In the genomic region with DNA sequence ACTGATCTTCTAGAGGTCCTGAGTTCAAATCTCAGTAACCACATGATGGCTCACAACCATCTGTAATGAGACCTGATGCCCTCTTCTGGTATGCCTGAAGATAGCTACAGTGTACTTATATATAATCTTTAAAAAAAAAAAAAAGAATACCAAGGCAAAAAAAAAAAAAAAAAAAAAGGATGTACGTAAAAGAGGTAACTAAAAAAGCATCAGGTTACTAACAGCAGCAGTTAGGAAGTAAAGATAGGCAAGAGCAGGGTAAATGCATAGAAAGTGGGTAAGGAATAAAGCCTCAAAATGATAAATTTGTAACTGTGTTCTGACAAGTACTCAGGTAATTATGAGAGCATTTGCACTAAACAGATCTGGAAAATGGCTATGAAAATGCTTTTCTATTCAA, we compare ENCODE assay signal across 23 mouse cellular contexts. TPM values are rescaled to one million over a fixed set of nuclear protein-coding genes. Genes with fewer than 3 reads are reported as not detected.
DNase-seq lines count a peak whose midpoint lies in the region; ATAC-seq and TF ChIP-seq lines count a peak whose summit lies in the region.
"Had no signal": no experiment of that assay in that cellular context is flagged by ENCODE, and none has a peak within 500 bp of the region (broad histone marks: within the 10 kb centered on the region; RNA-seq: fewer than 3 reads in every experiment).

No protein-coding gene starts in this region.

- H3K4me2 ChIP-seq in intestine, postnatal 0 days (replicated peaks; ENCODE audit: low read depth): no peak overlapping the region
- H3K4me2 ChIP-seq in intestine, embryonic 15.5 days (replicated peaks): no peak overlapping the region
- H3K4me2 ChIP-seq in liver, postnatal 0 days (ENCODE audit: low read depth, low read length): no peak overlapping the region

- peaks cover 4% of the 10 kb centered on the region; the same call in 1 of the 2 replicates for H3K36me3 ChIP-seq in intestine, postnatal 0 days (ENCODE audit: control insufficient read depth, insufficient read depth)
- H3K36me3 ChIP-seq in intestine, embryonic 15.5 days: no peaks in the 10 kb centered on the region
- no peaks in the 10 kb centered on the region for H3K36me3 ChIP-seq in ES-E14 (ENCODE audit: control insufficient read depth, insufficient read depth, low read length, poor library complexity, severe bottlenecking)
- H3K36me3 ChIP-seq in MEL (ENCODE audit: control insufficient read depth in 1 of 2, insufficient read depth in 2 of 2, low read length in 2 of 2): peaks cover 0 to 7% of the 10 kb centered on the region in 2 experiments; a peak in 2 of 4 replicates
- no peaks in the 10 kb centered on the region for H3K36me3 ChIP-seq in liver, postnatal 0 days (replicated peaks; ENCODE audit: insufficient read depth, low read length)

- peaks cover 16% of the 10 kb centered on the region for H3K79me2 ChIP-seq in MEL (ENCODE audit: control insufficient read depth, insufficient read depth, low read length, poor library complexity)

- no peak for ATAC-seq in intestine, postnatal 0 days
- no peak for ATAC-seq in intestine, embryonic 15.5 days
- no peak for ATAC-seq in liver, postnatal 0 days
- ATAC-seq: activated CD4-positive, CD25-positive, alpha-beta regulatory T cell, adult 4 months; CD4-positive, CD25-positive, alpha-beta regulatory T cell, adult 4 months; Patski had no signal

- DNase-seq in ES-E14 (ENCODE audit: low read depth, low spot score): no peak
- DNase-seq in MEL (ENCODE audit: low read depth, low spot score): no peak
- DNase-seq in liver, postnatal 0 days: no peak
- no peak for DNase-seq in gastrocnemius, adult 18-20 months (ENCODE audit: low spot score)
- DNase-seq: adrenal gland, adult 2 months; adrenal gland, adult 8-10 months; adrenal gland, postnatal 10 days; adrenal gland, postnatal 14 days; adrenal gland, postnatal 25 days; adrenal gland, postnatal 36 days; B cell, adult 2 months; cerebellum, adult 11 months; cerebellum, adult 11-12 months; cerebellum, adult 18-20 months; cerebellum, adult 2 months; cerebellum, adult 8-10 months had no signal

- H3K27me3 ChIP-seq in intestine, postnatal 0 days (replicated peaks; ENCODE audit: control insufficient read depth, insufficient read depth, low read length): no peaks in the 10 kb centered on the region
- no peaks in the 10 kb centered on the region for H3K27me3 ChIP-seq in intestine, embryonic 15.5 days (replicated peaks)
- H3K27me3 ChIP-seq in MEL (ENCODE audit: control insufficient read depth in 1 of 2, insufficient read depth in 2 of 2, low read length in 2 of 2): no peaks in the 10 kb centered on the region
- H3K27me3 ChIP-seq in liver, postnatal 0 days (ENCODE audit: insufficient read depth, low read length): no peaks in the 10 kb centered on the region
- H3K27me3 ChIP-seq: CH12.LX, Patski had no signal

- TF ChIP-seq EP300 in MEL (IDR thresholded peaks at IDR 0.05; ENCODE audit: low read depth in 1 of 2, low read length in 2 of 2): no peak
- TF ChIP-seq EP300 in liver, postnatal 0 days (IDR thresholded peaks at IDR 0.05; ENCODE audit: low read depth): no peak

- 94% methylated on average over 1 of the region's 1 CpGs for WGBS in intestine, postnatal 0 days
- 92% methylated on average over 1 of the region's 1 CpGs for whole genome bisulfite sequencing in intestine, embryonic 15.5 days
- WGBS in liver, postnatal 0 days (ENCODE audit: insufficient replicate concordance): 81% methylated on average over 1 of the region's 1 CpGs

- H3K9ac ChIP-seq in intestine, postnatal 0 days (ENCODE audit: low read depth, low read length): no peak overlapping the region
- H3K9ac ChIP-seq in intestine, embryonic 15.5 days: no peak overlapping the region
- H3K9ac ChIP-seq in ES-E14 (ENCODE audit: insufficient read depth, low read depth, low read length, poor library complexity, severe bottlenecking): no peak overlapping the region
- H3K9ac ChIP-seq in MEL (ENCODE audit: control insufficient read depth, low read depth, low read length, poor library complexity, severe bottlenecking): no peak overlapping the region
- H3K9ac ChIP-seq in liver, postnatal 0 days (replicated peaks): no peak overlapping the region

- TF ChIP-seq RAD21 in MEL (IDR thresholded peaks at IDR 0.05; ENCODE audit: low read depth, low read length): no peak; the same call in 1 of the 2 replicates

- 0 out of 2 replicates have a peak, but pooled peaks have one; percentile 15 for TF ChIP-seq CTCF in intestine, postnatal 0 days (IDR thresholded peaks at IDR 0.05; ENCODE audit: low read depth)
- no peak for TF ChIP-seq CTCF in MEL (IDR thresholded peaks at IDR 0.05 in 2 of 3, conservative IDR thresholded peaks at IDR 0.05 in 1 of 3; ENCODE audit: control insufficient read depth in 1 of 3, insufficient read depth in 1 of 3, low read depth in 2 of 3, low read length in 3 of 3, poor library complexity in 1 of 3, severe bottlenecking in 1 of 3)
- TF ChIP-seq CTCF in liver, postnatal 0 days (IDR thresholded peaks at IDR 0.05; ENCODE audit: low read depth): no peak

- in situ Hi-C loops in ES-E14 (cut with MboI; ENCODE audit: low sequenced_read_pairs in 2 of 2, unreplicated experiment in 2 of 2): no loop called here

- no peaks in the 10 kb centered on the region for H3K4me1 ChIP-seq in intestine, postnatal 0 days (replicated peaks; ENCODE audit: control insufficient read depth, insufficient read depth, low read length)
- H3K4me1 ChIP-seq in intestine, embryonic 15.5 days (replicated peaks): 0 out of 2 replicates have a peak, but pooled peaks cover 5% of the 10 kb centered on the region
- H3K4me1 ChIP-seq in ES-E14 (ENCODE audit: control insufficient read depth in 2 of 2, insufficient read depth in 2 of 2, low read length in 2 of 2, poor library complexity in 1 of 2) (no peaks in the 10 kb centered on the region), MEL (ENCODE audit: control insufficient read depth in 1 of 2, insufficient read depth in 2 of 2, low read length in 2 of 2) (peaks cover 6 to 10% of the 10 kb centered on the region in 2 experiments; a peak in 3 of 4 replicates)
- H3K4me1 ChIP-seq in liver, postnatal 0 days (ENCODE audit: insufficient read depth): peaks cover 11% of the 10 kb centered on the region

- no peak for TF ChIP-seq POLR2A in MEL (IDR thresholded peaks at IDR 0.05; ENCODE audit: control insufficient read depth in 1 of 2, insufficient read depth in 1 of 2, low read depth in 1 of 2, low read length in 2 of 2, poor library complexity in 1 of 2)

- no peaks in the 10 kb centered on the region for H3K9me3 ChIP-seq in intestine, postnatal 0 days (ENCODE audit: control insufficient read depth)
- H3K9me3 ChIP-seq in intestine, embryonic 15.5 days: no peaks in the 10 kb centered on the region
- H3K9me3 ChIP-seq in ES-E14 (ENCODE audit: control insufficient read depth, insufficient read depth, low read depth, low read length) (no peaks in the 10 kb centered on the region), MEL (replicated peaks; ENCODE audit: insufficient read depth, low read length) (no peaks in the 10 kb centered on the region)
- no peaks in the 10 kb centered on the region for H3K9me3 ChIP-seq in liver, postnatal 0 days (ENCODE audit: low read length)
- H3K9me3 ChIP-seq: G1E had no signal

- H3K4me3 ChIP-seq in intestine, postnatal 0 days (ENCODE audit: low read depth, low read length): no peak overlapping the region
- H3K4me3 ChIP-seq in intestine, embryonic 15.5 days (replicated peaks): no peak overlapping the region
- H3K4me3 ChIP-seq in ES-E14 (ENCODE audit: insufficient read depth in 1 of 2, low read depth in 1 of 2, low read length in 2 of 2, poor library complexity in 1 of 2, severe bottlenecking in 1 of 2) (no peak overlapping the region), MEL (ENCODE audit: control insufficient read depth in 1 of 2, insufficient read depth in 1 of 2, low read depth in 2 of 2, low read length in 2 of 2) (no peak overlapping the region)
- H3K4me3 ChIP-seq in liver, postnatal 0 days (ENCODE audit: low read depth, low read length): no peak overlapping the region

- no peak overlapping the region for H3K27ac ChIP-seq in intestine, postnatal 0 days (ENCODE audit: low read depth, low read length)
- no peak overlapping the region for H3K27ac ChIP-seq in intestine, embryonic 15.5 days
- no peak overlapping the region for H3K27ac ChIP-seq in ES-E14 (ENCODE audit: insufficient read depth, low read depth, low read length, poor library complexity, severe bottlenecking)
- no peak overlapping the region for H3K27ac ChIP-seq in MEL (ENCODE audit: control insufficient read depth, low read depth, low read length)
- no peak overlapping the region for H3K27ac ChIP-seq in liver, postnatal 0 days (ENCODE audit: low read depth)

TF ChIP-seq in ES-E14, 5 proteins besides CTCF, POLR2A, EP300 and RAD21:
- no peak for TF ChIP-seq HCFC1 (IDR thresholded peaks at IDR 0.05; ENCODE audit: borderline replicate concordance, insufficient read depth, low read length)
- no peak for TF ChIP-seq MAFK (IDR thresholded peaks at IDR 0.05; ENCODE audit: insufficient read depth, low read depth, low read length)
- TF ChIP-seq ZNF384 (IDR thresholded peaks at IDR 0.05; ENCODE audit: low read depth, low read length): peak; percentile 31; the same call in 1 of the 2 replicates
- no peak for TF ChIP-seq CHD2 (IDR thresholded peaks at IDR 0.05; ENCODE audit: low read depth, low read length)
- no peak for TF ChIP-seq ZC3H11A (IDR thresholded peaks at IDR 0.05; ENCODE audit: borderline replicate concordance, low read depth, low read length)

TF ChIP-seq in MEL, 35 proteins besides CTCF, POLR2A, EP300 and RAD21:
- TF ChIP-seq POLR2AphosphoS2 (IDR thresholded peaks at IDR 0.05; ENCODE audit: low read length) (no peak), ZNF384 (IDR thresholded peaks at IDR 0.05; ENCODE audit: low read depth, low read length) (peak; percentile 92)

RNA-seq across cellular contexts. Expression of a gene that starts 12.2 kb away (rescaled TPM):
- polyA plus RNA-seq in intestine, postnatal 0 days (2015; fragmentation: Nextera tagmentation; extraction: Ambion mirVana): 63.5 and 70.3 TPM in 2 replicates
- polyA plus RNA-seq in intestine, embryonic 15.5 days (2015; fragmentation: Nextera tagmentation; extraction: Ambion mirVana): 78.9 and 79.5 TPM in 2 replicates
- 11.9 and 12.4 TPM in 2 replicates for total RNA-seq in ES-E14 (2012; rRNA removed)
- 9.8 and 11.7 TPM in 2 replicates for total RNA-seq in MEL (2012; rRNA removed)
- 100 to 1,000 TPM in 1 of 2 experiments, 10 to 100 TPM in 1; 22.0 to 534 TPM for polyA plus RNA-seq in MEL (2012; ENCODE audit: insufficient read depth in 1 of 2, insufficient read length in 2 of 2, low read depth in 1 of 2, low replicate concordance in 2 of 2, missing spikeins in 1 of 2)
- 19.8 and 21.6 TPM in 2 replicates for polyA plus RNA-seq in liver, postnatal 0 days (2015; fragmentation: Nextera tagmentation; extraction: Ambion mirVana)
- total RNA-seq in gastrocnemius, adult 18-20 months (2021): 10 to 100 TPM; 10.1 to 11.0 TPM
